Mouse (Mus musculus) forebrain, embryonic 12.5 days (tissue): ENCODE measurements at regions not wholly inside any gene's neighbourhood (a gene's known extent, or its start where the extent isn't known, plus 50 kb on each side); places are given as distances from the start of the nearest gene placed in this dataset.
A peak's percentile ranks its signal among the peaks of the same experiment; 100 is the strongest.

ENCODE experiments used
- ATAC-seq: fragments of 200-750 bp; cut with Nextera tagmentation; 2 replicates; pipeline ENCODE4 v1.8.0; 2017; ENCODE audit warnings: moderate TSS enrichment; ENCODE audit not compliant: low FRiP score
- H3K27ac ChIP-seq: fragments of 300-500 bp; sonication (generic); 2 replicates; pipeline ENCODE4 v1.5.1; 2016; ENCODE audit warnings: mild to moderate bottlenecking
- H3K27me3 ChIP-seq: fragments of 300-500 bp; sonication (generic); 2 replicates; pipeline ENCODE4 v1.6.1; 2016; ENCODE audit warnings: mild to moderate bottlenecking
- H3K36me3 ChIP-seq: fragments of 300-500 bp; sonication (generic); replicated peaks from 2 replicates; pipeline ENCODE4 v1.6.1; 2016; ENCODE audit warnings: mild to moderate bottlenecking
- H3K4me1 ChIP-seq: fragments of 300-500 bp; sonication (generic); 2 replicates; pipeline ENCODE4 v1.6.1; 2016
- H3K4me2 ChIP-seq: fragments of 300-500 bp; sonication (generic); 2 replicates; pipeline ENCODE4 v1.6.1; 2016; ENCODE audit warnings: mild to moderate bottlenecking, moderate library complexity
- H3K4me3 ChIP-seq: fragments of 300-500 bp; sonication (generic); replicated peaks from 2 replicates; pipeline ENCODE4 v1.5.1; 2016; ENCODE audit warnings: mild to moderate bottlenecking
- H3K9ac ChIP-seq: fragments of 300-500 bp; sonication (generic); 2 replicates; pipeline ENCODE4 v1.6.1; 2016; ENCODE audit warnings: mild to moderate bottlenecking
- H3K9me3 ChIP-seq: fragments of 300-500 bp; sonication (generic); 2 replicates; pipeline ENCODE4 v1.6.1; 2016
- WGBS: fragments of 180-500 bp; shearing (Covaris S2); methylation state at CpG from one replicate; pipeline ENCODE4 v1.1.7; 2016; 5-methylcytosine and 5-hydroxymethylcytosine counted together

DNA sequence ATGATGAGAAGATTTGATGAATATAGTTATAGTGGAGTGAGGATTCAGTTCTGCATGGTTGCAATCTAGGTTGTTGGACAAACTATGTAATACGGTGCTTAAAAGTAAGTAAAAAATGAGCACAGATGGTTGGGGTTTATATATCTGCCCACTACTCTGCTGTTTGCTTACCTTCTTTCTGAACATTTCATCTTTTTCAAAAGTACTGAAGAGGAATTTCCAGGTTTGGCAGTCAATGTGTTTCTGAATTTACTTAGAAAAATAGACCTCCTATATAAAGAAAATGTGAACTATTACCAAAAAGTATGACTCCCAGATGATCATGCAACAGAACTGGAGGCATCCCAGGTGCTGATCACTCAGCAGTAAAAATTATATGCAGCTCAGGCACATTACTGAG is 878.3 kb downstream of the Plod2 start:
- ATAC-seq: no peak
- no peak overlapping the region for H3K4me2 ChIP-seq
- H3K9me3 ChIP-seq: no peaks in the 10 kb centered on the region
- no peak overlapping the region for H3K9ac ChIP-seq
- 100% methylated on average over 1 of the region's 1 CpGs for WGBS
- H3K27ac ChIP-seq: no peak overlapping the region
- H3K4me3 ChIP-seq: no peak overlapping the region
- no peaks in the 10 kb centered on the region for H3K27me3 ChIP-seq
- H3K36me3 ChIP-seq: no peaks in the 10 kb centered on the region
- no peaks in the 10 kb centered on the region for H3K4me1 ChIP-seq

DNA sequence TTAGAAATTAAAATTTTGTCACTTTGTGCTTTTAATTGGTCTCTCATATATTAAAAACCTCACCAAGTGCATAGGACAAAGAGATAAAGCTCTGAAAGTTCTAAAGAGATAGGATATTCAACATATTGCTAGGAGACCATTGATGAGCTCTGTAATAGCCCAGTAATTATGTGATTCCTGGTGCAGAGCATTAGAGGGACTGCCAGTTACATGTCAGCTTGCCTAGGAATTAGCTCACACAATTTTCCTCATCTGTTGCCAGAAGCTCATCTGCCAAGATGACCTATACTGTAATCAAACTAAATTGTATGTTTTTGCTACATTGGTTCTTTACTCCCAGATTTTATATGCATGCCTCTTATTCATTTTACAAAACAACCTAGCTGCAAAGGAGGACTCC is 890.3 kb downstream of the Plod2 start:
- no peaks in the 10 kb centered on the region for H3K27me3 ChIP-seq
- H3K27ac ChIP-seq: no peak overlapping the region
- H3K9ac ChIP-seq: no peak overlapping the region
- H3K4me2 ChIP-seq: no peak overlapping the region
- H3K4me1 ChIP-seq: no peaks in the 10 kb centered on the region
- no peaks in the 10 kb centered on the region for H3K9me3 ChIP-seq
- no peak for ATAC-seq
- no peak overlapping the region for H3K4me3 ChIP-seq
- H3K36me3 ChIP-seq: no peaks in the 10 kb centered on the region

DNA sequence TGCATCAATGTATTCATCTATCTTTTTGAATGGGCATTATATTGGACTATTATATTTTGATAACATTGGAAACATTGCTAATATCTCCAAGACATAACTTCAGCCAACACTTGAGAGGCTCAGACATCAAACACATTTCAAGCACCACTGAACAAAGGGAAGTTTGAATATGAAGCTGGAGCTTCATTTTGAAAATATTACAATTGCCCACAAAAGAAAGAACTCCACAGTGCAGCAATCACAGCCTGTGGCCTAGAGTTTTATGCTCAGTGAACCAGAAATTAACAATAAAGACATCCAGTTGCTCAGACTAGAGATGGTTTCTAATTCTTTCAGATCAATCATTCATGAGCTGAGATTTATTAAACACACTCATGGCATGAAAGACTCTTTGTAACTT is 916.7 kb downstream of the Plod2 start:
- no peaks in the 10 kb centered on the region for H3K4me1 ChIP-seq
- no peaks in the 10 kb centered on the region for H3K36me3 ChIP-seq
- no peaks in the 10 kb centered on the region for H3K9me3 ChIP-seq
- peak; percentile 36; the same call in 1 of the 2 replicates for ATAC-seq
- no peak overlapping the region for H3K9ac ChIP-seq
- H3K27ac ChIP-seq: no peak overlapping the region
- no peaks in the 10 kb centered on the region for H3K27me3 ChIP-seq
- no peak overlapping the region for H3K4me3 ChIP-seq
- no peak overlapping the region for H3K4me2 ChIP-seq
